Mouse (Mus musculus) inflammation-experienced regulatory T-cells, adult 16 weeks (primary cell): ENCODE measurements around the gene Rnf111. TPM values are rescaled to one million over a fixed set of nuclear protein-coding genes. Genes with fewer than 3 reads are reported as not detected.

Experiments used
- polyA plus RNA-seq: library from polyadenylated mRNA; unstranded; fragments of 100-300 nt; shearing (Covaris generic); gene quantifications from one replicate; pipeline ENCODE4 v1.2.1, GENCODE M21; 2017

Rnf111 gene
- polyA plus RNA-seq = 21.4 TPM

DNA sequence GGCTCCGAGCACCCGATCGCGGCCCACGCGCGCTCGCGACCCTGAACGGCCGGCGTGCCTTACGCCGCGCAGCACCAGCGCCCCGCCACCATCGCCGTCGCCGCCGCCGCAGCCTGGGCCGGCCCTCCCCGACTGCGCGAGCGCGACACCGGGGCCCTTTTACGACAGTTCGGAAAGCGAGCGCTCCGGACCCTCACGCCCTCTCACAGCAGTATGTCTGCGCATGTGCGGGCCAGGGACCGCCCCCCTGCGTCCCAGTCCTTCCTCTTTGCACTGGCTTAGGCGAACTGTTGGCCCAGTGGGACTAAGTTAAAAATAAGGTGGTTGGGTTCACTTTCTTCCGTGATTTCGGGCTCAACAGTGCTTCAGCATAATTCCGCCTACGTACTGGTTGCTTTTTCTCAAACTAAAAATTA is at the start of gene Rnf111:
Gene Rnf111, minus strand, starts transcription at position 100 of the 416 bp plus-strand sequence.

DNA sequence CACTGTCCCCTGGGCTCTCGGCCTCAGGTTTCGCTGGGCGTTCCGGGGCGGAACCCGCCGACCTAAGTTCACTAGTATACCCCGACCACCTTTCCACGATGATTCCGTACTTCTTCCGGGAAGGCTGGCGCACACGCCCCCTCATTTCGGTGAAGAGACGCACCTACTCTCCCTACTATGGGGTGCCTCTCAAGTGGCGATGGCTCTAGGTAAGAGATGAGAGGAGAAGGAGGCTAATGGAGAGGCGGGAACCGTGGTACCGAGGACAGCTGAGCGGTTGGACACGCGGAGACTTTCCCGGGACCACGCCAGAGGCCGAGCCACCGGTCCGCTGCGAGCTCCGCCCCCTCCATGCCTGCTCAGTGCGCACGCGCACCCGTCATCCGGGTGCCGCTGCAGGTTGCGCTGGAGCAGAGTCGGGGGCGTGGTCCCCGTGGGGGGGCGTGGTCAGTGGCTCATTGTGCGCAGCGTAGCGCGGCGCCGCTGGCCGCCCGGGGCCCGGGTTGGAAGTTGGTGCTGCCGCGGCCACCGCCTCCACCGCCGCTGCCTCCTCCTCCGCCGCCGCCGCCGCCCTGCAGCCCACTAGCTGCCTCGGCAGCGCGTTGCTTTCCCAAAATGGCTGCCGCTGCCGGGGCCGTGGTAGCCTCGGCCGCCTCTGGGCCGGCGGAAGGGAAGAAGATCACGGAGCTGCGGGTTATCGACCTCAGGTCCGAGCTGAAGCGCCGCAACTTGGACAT is 38.9 kb upstream of the Rnf111 start, which contains the start of gene Sltm:
Gene Sltm, plus strand, starts transcription at position 450 of the 737 bp plus-strand sequence.

DNA sequence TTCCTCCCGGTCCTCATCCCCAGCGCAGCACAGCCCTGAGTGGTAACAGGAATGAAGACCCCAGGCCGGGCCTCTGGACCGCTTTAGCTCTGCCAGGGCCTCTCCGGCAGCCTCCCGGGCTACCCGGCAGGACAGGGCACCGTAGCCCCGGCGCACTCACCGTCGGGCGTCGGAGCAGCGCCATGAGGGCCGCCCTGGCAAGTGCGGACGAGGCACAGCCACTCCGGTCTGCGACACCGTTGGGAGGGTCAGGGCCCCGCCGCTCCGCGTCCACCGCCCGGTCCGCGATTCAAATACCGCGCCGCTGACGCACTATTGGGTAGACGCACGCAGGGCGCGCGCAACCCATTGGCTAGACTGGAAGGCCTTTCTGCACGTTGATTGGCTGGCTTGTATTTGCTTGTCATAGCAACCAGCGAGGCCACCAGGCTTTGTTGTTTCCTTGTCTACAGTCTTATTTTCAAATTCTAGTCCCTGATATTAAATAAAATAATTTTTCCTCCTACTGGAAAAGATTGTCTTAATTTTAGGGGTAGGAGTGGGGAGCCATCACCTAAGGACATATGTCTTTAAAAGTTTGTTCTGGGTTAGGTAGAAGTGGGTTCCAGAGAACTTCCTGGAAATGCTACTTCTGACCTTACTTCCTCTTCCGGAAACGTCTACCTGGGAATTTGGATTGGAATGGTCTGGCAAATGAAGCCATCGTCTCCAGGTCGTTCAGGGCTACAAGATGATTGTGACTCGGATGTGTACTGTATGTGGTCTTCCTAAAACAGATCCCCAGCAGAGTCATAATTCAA is 82.1 kb downstream of the Rnf111 start, which contains the start of gene Ccnb2:
Gene Ccnb2, minus strand, starts transcription at position 291 of the 800 bp plus-strand sequence.

Other genes with a start within 250 kb of the Rnf111 start
- gene Ccnb2, start 82.2 kb downstream of the Rnf111 start, polyA plus RNA-seq = 18.3 TPM
- gene Sltm, start 39.0 kb upstream of the Rnf111 start, polyA plus RNA-seq = 87.7 TPM
- not detected for gene Gm10642, start 152.5 kb upstream of the Rnf111 start, polyA plus RNA-seq
- 9.5 TPM for gene Mindy2, start 153.4 kb upstream of the Rnf111 start, polyA plus RNA-seq
- gene Adam10, start 175.3 kb upstream of the Rnf111 start, polyA plus RNA-seq = 145 TPM